Mouse (Mus musculus) limb, embryonic 14.5 days (tissue): ENCODE results near the gene Clcn6. TPM values are rescaled to one million over a fixed set of nuclear protein-coding genes. Genes with fewer than 3 reads are reported as not detected.

Experiments
- ATAC-seq: fragments of 200-750 bp; cut with Nextera tagmentation; 2 replicates; pipeline ENCODE4 v1.8.0; 2017; ENCODE audit warnings: low read depth, moderate number of reproducible peaks, moderate TSS enrichment; ENCODE audit not compliant: low FRiP score
- DNase-seq: peaks from one replicate; pipeline ENCODE4 v3.0.0-alpha.2; 2015; ENCODE audit warnings: low spot score
- H3K27ac ChIP-seq: fragments of 300-500 bp; sonication (generic); replicated peaks from 2 replicates; pipeline ENCODE4 v1.5.1; 2014; ENCODE audit warnings: low read depth, mild to moderate bottlenecking, low read length, moderate library complexity, mixed read lengths
- H3K27me3 ChIP-seq: fragments of 300-500 bp; sonication (generic); 2 replicates; pipeline ENCODE4 v1.6.1; 2014; ENCODE audit warnings: low read length, mixed read lengths; ENCODE audit not compliant: control insufficient read depth, insufficient read depth
- H3K36me3 ChIP-seq: fragments of 300-500 bp; sonication (generic); 2 replicates; pipeline ENCODE4 v1.6.1; 2014; ENCODE audit warnings: mild to moderate bottlenecking, low read length, moderate library complexity, mixed read lengths; ENCODE audit not compliant: control insufficient read depth, insufficient read depth
- H3K4me1 ChIP-seq: fragments of 300-500 bp; sonication (generic); 2 replicates; pipeline ENCODE4 v1.6.1; 2014; ENCODE audit warnings: antibody characterized with exemption, low read length, mixed read lengths; ENCODE audit not compliant: control insufficient read depth, insufficient read depth
- H3K4me2 ChIP-seq: fragments of 300-500 bp; sonication (generic); replicated peaks from 2 replicates; pipeline ENCODE4 v1.6.1; 2014; ENCODE audit warnings: low read depth, mild to moderate bottlenecking, low read length, moderate library complexity; ENCODE audit not compliant: severe bottlenecking
- H3K4me3 ChIP-seq: fragments of 300-500 bp; sonication (generic); replicated peaks from 2 replicates; pipeline ENCODE4 v1.5.1; 2014; ENCODE audit warnings: low read length
- H3K9ac ChIP-seq: fragments of 300-500 bp; sonication (generic); 2 replicates; pipeline ENCODE4 v1.6.1; 2014; ENCODE audit warnings: mild to moderate bottlenecking, low read depth, low read length, moderate library complexity; ENCODE audit not compliant: severe bottlenecking
- H3K9me3 ChIP-seq: fragments of 300-500 bp; sonication (generic); 2 replicates; pipeline ENCODE4 v1.6.1; 2016; ENCODE audit warnings: low read length; ENCODE audit not compliant: control insufficient read depth
- POLR2A ChIP-seq: fragments of 200-500 bp; IDR thresholded peaks from 2 replicates; pipeline ENCODE4 v1.8.0; 2012; ENCODE audit warnings: inconsistent platforms, mild to moderate bottlenecking, moderate library complexity, borderline replicate concordance; ENCODE audit not compliant: insufficient read depth, insufficient read length; ENCODE audit errors: extremely low read depth
- WGBS: fragments of 180-500 bp; shearing (Covaris S2); extraction: QIAGEN DNeasy Blood & Tissue Kit; methylation state at CpG from one replicate; pipeline ENCODE4 v1.1.7; 2014; 5-methylcytosine and 5-hydroxymethylcytosine counted together
- polyA plus RNA-seq, 2 experiments: library from polyadenylated mRNA; depleted of rRNA in 1 of 2; stranded (reverse) in 1 of 2; unstranded in 1 of 2; fragments of >200 nt; fragmentation: Nextera tagmentation in 1 of 2; extraction: Ambion mirVana in 1 of 2; gene quantifications; 2 replicates each; pipeline versions ENCODE4 v1.2.1 to v1.2.3; 2012 to 2014

The Clcn6 gene
- polyA plus RNA-seq, 2 experiments, result 6.9 to 22.5 TPM

DNA sequence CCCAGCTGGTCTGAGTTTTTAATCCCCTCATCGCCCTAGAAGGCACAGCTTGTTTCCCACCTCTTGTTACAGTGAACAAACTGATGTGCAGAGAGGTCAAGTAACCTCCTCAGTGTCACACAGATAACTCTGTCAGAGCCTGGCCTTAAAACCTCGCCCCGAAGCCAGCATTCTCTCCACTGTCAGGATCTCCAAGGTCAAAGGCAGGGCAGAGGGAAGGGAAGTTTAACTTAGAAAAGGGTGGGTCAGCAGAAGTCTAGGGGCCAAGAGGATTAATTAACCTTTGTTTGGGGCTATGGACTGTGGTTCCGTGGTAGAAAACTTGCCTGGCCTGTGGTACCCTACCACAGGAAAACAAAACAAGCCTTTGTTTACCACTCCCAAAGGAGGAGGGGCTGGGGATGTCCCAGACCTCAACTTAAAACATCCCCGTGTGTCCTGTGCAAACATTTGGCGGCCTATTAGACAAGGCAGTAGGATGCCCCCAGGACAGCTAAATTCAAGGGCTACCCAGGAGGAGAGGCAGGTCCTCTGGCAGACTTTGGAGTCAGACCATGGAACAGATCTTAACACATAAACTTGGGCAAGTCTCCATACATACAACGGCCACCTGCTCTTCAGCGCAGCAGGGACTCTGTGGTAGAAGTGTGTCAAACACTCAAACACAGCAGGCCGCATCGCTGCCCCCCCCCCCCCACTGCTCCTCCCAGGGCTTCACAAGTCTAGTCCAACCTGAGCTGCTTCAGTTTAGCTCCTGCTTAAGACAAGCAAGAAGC is 46.7 kb upstream of the Clcn6 start:
- TF ChIP-seq POLR2A, result no peak
- Histone ChIP-seq H3K9ac (no peak overlapping the region), H3K27ac (no peak overlapping the region), H3K4me1 (0 out of 2 replicates have a peak, but pooled peaks cover 16% of the 10 kb centered on the region), H3K9me3 (no peaks in the 10 kb centered on the region), H3K4me2 (no peak overlapping the region), H3K36me3 (peaks cover 12% of the 10 kb centered on the region), H3K4me3 (no peak overlapping the region), H3K27me3 (no peaks in the 10 kb centered on the region)
- DNase-seq (no peak), ATAC-seq (no peak)
- 55% methylated on average over 10 of the region's 10 CpGs for WGBS

DNA sequence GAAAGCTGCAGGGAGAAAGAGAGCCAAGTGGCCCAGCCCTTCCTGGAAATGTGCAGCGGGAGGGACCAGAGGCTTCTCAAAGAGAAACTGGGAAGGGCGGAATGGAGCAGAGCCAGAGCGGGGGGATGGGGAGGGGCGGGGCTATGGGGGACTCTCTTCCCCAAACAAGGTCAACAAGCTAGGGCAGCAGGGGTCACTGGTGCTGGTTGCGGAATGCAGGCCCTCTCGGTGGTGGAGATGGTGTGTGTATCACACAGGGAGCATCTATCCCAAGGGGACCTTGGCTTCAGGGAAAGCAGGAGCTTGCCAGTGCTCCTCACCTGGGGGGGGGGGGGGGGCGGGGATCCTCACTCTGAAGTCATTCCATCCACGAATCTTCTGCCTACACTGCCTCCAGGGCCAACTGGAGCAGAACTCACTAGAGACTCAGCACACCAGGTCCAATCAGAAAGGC is 45.7 kb upstream of the Clcn6 start:
- Histone ChIP-seq H3K9me3 (no peaks in the 10 kb centered on the region), H3K9ac (no peak overlapping the region), H3K4me2 (no peak overlapping the region), H3K27ac (no peak overlapping the region), H3K4me3 (no peak overlapping the region), H3K27me3 (no peaks in the 10 kb centered on the region), H3K4me1 (0 out of 2 replicates have a peak, but pooled peaks cover 16% of the 10 kb centered on the region), H3K36me3 (peaks cover 16% of the 10 kb centered on the region)
- ATAC-seq (no peak), DNase-seq (no peak)
- 20% methylated on average over 8 of the region's 8 CpGs for WGBS
- no peak for TF ChIP-seq POLR2A

DNA sequence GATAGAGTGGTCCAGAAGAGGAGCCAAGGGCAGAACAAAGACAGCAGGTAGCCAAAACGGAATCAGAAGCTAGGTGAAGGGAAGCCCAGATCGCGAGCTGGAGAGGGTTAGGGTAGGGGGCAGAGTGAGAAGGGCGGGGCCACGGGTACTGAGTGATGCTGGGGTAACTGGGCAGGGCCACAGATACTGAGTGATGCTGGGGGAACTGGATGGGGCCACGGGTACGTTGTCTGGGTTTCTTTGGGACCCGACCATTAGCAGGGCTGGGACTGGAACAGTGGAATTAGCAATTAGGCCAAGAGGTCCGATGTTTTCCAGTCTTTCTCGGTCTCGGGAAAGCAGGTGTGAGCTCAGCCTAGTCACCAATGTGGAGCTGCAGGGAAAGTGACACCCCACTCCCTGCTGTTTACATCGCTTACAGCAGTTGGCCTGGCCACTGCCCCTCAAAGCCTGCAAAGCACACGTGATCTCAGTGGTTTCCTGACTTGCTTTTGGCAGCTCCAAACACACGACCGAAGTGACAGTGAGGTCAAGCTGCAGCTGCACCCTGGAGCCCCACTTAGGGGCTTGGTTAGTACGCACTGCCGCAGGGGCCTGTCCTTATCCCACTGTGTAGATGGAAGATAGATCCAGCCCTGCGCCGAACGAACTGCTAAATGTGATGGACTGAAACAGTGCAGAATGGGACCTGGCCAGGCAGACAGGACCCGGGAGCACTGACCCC is 44.7 kb upstream of the Clcn6 start:
- no peak for DNase-seq
- Histone ChIP-seq H3K9me3 (no peaks in the 10 kb centered on the region), H3K9ac (no peak overlapping the region), H3K27ac (no peak overlapping the region), H3K36me3 (peaks cover 17% of the 10 kb centered on the region), H3K27me3 (no peaks in the 10 kb centered on the region), H3K4me1 (0 out of 2 replicates have a peak, but pooled peaks cover 16% of the 10 kb centered on the region), H3K4me2 (no peak overlapping the region), H3K4me3 (no peak overlapping the region)
- TF ChIP-seq POLR2A, result no peak
- WGBS, result 54% methylated on average over 21 of the region's 21 CpGs
- ATAC-seq, result peak; percentile 20

GRCm38 (mm10) chr4:148082257-148083044 is 43.8 kb upstream of the Clcn6 start:
- 51% methylated on average over 12 of the region's 12 CpGs for WGBS
- Histone ChIP-seq H3K36me3 (peaks cover 17% of the 10 kb centered on the region), H3K9ac (no peak overlapping the region), H3K9me3 (no peaks in the 10 kb centered on the region), H3K4me2 (no peak overlapping the region), H3K27ac (no peak overlapping the region), H3K4me1 (0 out of 2 replicates have a peak, but pooled peaks cover 14% of the 10 kb centered on the region), H3K27me3 (no peaks in the 10 kb centered on the region), H3K4me3 (no peak overlapping the region)
- ATAC-seq (no peak), DNase-seq (peak; percentile 38)
- no peak for TF ChIP-seq POLR2A

DNA sequence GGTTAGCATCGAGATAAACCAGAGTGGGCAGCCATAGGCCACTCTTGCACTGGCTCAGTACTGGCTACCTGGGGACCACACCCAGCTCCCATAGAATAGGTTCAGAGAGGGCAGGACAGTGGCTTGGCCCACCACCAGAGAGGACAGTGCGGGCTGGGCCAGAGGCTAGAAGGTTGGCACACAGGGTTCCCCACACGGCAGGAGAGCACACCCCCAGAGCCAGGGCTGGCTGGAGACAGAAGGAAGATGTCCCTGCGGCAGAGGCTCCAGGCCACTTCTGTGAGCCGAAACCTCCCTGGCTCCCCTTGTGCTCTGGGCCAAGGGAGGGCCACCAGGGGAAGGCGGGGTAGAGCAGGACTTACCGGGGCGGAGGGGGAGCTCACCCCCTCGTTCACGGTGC is 42.6 kb upstream of the Clcn6 start:
- no peak overlapping the region for H3K9ac ChIP-seq
- no peak overlapping the region for H3K4me2 ChIP-seq
- H3K4me3 ChIP-seq, result no peak overlapping the region
- no peaks in the 10 kb centered on the region for H3K27me3 ChIP-seq
- H3K27ac ChIP-seq, result no peak overlapping the region
- H3K9me3 ChIP-seq, result no peaks in the 10 kb centered on the region
- no peak for DNase-seq
- 92% methylated on average over 8 of the region's 10 CpGs for WGBS
- peaks cover 17% of the 10 kb centered on the region for H3K36me3 ChIP-seq
- TF ChIP-seq POLR2A, result no peak
- ATAC-seq, result no peak
- H3K4me1 ChIP-seq, result 0 out of 2 replicates have a peak, but pooled peaks cover 6% of the 10 kb centered on the region
